Mouse (Mus musculus): ENCODE data around the gene Rassf4. TPM values are rescaled to one million over a fixed set of nuclear protein-coding genes. Genes with fewer than 3 reads are reported as not detected.

Rassf4 gene
- total RNA-seq, 2 experiments from 2014 or later: 6.9 to 28.1 TPM

Other genes starting within 250 kb of the Rassf4 start
- gene Alox5, start 212.8 kb downstream of the Rassf4 start, total RNA-seq (2015; ENCODE audit: low replicate concordance): 15.1 and 20.1 TPM in 2 replicates
- 8.9 and 10.4 TPM in 2 replicates for gene Alox5, start 212.8 kb downstream of the Rassf4 start, total RNA-seq (2017; ENCODE audit: low replicate concordance)
- not detected in 2 replicates for gene Olfr211, start 184.9 kb downstream of the Rassf4 start, total RNA-seq (2015; ENCODE audit: low replicate concordance)
- gene Olfr211, start 184.9 kb downstream of the Rassf4 start, total RNA-seq (2017; ENCODE audit: low replicate concordance): not detected in 2 replicates
- gene Olfr212, start 167.4 kb downstream of the Rassf4 start, total RNA-seq (2015; ENCODE audit: low replicate concordance): not detected in 2 replicates
- not detected in 2 replicates for gene Olfr212, start 167.4 kb downstream of the Rassf4 start, total RNA-seq (2017; ENCODE audit: low replicate concordance)
- gene Olfr213, start 135.5 kb downstream of the Rassf4 start, total RNA-seq (2015; ENCODE audit: low replicate concordance): not detected in 2 replicates
- not detected in 2 replicates for gene Olfr213, start 135.5 kb downstream of the Rassf4 start, total RNA-seq (2017; ENCODE audit: low replicate concordance)
- not detected in 2 replicates for gene Gm5580, start 122.8 kb downstream of the Rassf4 start, total RNA-seq (2015; ENCODE audit: low replicate concordance)
- 0.15 TPM in 1 of 2 replicates, not detected in the other for gene Gm5580, start 122.8 kb downstream of the Rassf4 start, total RNA-seq (2017; ENCODE audit: low replicate concordance)
- not detected in 2 replicates for gene Olfr214, start 119.7 kb downstream of the Rassf4 start, total RNA-seq (2015; ENCODE audit: low replicate concordance)
- not detected in 2 replicates for gene Olfr214, start 119.7 kb downstream of the Rassf4 start, total RNA-seq (2017; ENCODE audit: low replicate concordance)
- not detected in 2 replicates for gene Olfr215, start 89.8 kb downstream of the Rassf4 start, total RNA-seq (2015; ENCODE audit: low replicate concordance)
- gene Olfr215, start 89.8 kb downstream of the Rassf4 start, total RNA-seq (2017; ENCODE audit: low replicate concordance): not detected in 2 replicates
- gene Zfp422, start 45.0 kb downstream of the Rassf4 start, total RNA-seq (2015; ENCODE audit: low replicate concordance): 20.2 and 29.8 TPM in 2 replicates
- 5.5 and 6.3 TPM in 2 replicates for gene Zfp422, start 45.0 kb downstream of the Rassf4 start, total RNA-seq (2017; ENCODE audit: low replicate concordance)
- not detected in 2 replicates for gene Depp1, start 23.3 kb downstream of the Rassf4 start, total RNA-seq (2015; ENCODE audit: low replicate concordance)
- 2.8 TPM in 1 of 2 replicates, not detected in the other for gene Depp1, start 23.3 kb downstream of the Rassf4 start, total RNA-seq (2017; ENCODE audit: low replicate concordance)
- under 0.01 and 0.42 TPM in 2 replicates for gene Tmem72, start 43.0 kb upstream of the Rassf4 start, total RNA-seq (2015; ENCODE audit: low replicate concordance)
- gene Tmem72, start 43.0 kb upstream of the Rassf4 start, total RNA-seq (2017; ENCODE audit: low replicate concordance): 0.08 and 0.13 TPM in 2 replicates